Mouse (Mus musculus) spleen, embryonic (tissue): Measurements from ENCODE around the gene Ube2l6.

Source experiments
- CTCF ChIA-PET: fragments of 350-600 bp; sonication (Branson Sonifier 250); formaldehyde crosslinking; loops from one replicate; lab custom pipeline; 2022; lab: Charles Lee

Ube2l6 gene

DNA sequence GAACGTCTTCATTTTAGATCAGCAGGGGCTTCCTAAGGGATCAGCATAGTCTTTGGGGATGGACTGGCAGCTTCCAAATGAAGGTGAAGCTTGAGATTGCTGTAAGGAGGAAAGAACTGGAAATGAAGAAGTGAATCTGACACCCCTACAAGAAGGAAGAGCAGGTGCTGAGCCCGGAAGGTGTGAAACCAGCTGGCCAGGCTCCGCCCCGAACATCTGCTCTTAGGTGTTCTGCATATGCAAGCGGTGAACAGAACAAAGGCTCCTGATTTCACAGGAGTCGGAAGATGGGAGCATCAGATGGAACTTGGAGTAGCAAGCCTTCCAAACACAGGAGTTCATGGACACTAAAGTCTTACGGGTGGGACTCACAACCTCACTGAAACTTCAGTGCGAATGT is 38.5 kb downstream of the Ube2l6 start:
- CTCF ChIA-PET = interaction anchor here (1.0 kb wide), 1 partner anchor 18 kb away, joined by 3 read pairs; no protein-coding TSS in a partner anchor

- CTCF ChIA-PET = interaction anchor here (0.6 to 0.7 kb wide), 2 partner anchors 28 to 217 kb away, joined by 3 to 4 read pairs; no protein-coding TSS in a partner anchor
Measured at GRCm38 (mm10) chr2:84837817-84838592, 39.4 kb downstream of the Ube2l6 start.

DNA sequence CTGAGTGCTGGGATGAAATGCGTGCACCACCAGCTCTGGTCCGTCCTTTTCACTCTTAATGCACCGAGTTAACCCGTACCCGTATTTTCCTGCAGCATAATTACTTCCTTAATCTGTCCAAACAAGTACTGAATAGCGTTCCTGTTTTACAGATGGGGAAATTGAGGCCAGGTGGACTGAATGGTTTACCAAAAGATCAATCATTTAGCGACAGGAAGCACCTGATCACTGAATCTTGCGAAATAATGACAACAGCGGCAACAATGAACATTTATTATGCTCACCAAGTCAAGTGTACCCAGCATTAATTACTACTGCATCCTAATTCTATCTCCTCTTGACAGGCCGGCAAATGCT is 39.9 kb downstream of the Ube2l6 start, which contains the start of gene Slc43a1:
Slc43a1 (plus strand) TSS at position 258 of the 357 bp plus-strand sequence.
- CTCF ChIA-PET = interaction anchor here (0.7 kb wide), 1 partner anchor 28 kb away, joined by 4 read pairs; no protein-coding TSS in a partner anchor

DNA sequence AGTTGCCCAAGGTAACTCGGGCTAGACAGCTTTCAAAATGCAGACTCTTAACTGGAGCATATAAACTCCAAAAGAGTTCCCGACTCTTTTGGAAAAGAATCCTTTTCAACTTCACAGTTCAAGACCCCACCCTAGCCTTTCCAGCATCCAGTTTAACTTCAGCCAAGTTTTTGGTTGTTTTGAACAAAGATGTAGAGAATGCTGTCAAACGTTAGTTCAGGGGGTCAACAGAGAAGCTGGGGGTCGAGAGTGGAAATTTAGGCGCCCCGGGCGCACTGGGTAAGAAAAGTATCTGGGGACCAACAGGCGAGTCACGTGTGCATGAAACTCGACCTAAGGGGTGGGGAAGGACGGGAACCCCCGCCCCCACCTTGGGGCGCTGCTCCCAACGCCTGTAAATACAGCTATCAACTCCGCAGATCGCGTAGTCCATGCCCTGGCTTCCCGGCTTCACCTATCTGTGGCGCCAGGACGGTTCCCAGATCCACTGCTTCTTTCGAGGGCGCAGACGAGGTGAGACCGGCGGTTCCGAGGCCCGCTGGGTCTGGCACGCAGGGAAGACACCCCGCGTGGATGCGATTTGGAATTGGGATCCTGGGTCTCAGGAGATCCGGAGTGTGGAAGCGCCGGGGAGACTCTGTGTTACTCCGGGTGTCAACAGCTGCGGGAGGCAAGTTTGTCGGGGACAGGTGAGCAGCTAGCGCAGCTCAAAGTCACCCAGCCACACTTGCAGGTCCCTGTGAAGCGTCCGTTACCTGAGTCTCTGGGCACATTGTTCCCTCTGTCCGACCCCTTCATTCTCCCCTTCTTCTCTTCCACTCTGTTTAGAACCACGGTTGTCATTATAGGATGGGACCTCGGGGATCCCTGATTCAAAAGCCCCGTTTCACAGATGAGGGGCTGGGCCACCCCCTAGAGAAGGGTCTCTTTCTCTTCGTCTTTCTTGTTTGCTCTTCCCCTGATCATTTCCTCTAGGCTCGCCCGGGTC is 40.7 kb downstream of the Ube2l6 start:
- CTCF ChIA-PET = interaction anchor here (0.5 to 0.6 kb wide), 2 partner anchors 12 to 49 kb away, joined by 3 to 4 read pairs; no protein-coding TSS in a partner anchor

GRCm38 (mm10) chr2:84840016-84840747 is 41.6 kb downstream of the Ube2l6 start:
- CTCF ChIA-PET = interaction anchor here (0.5 kb wide), 1 partner anchor 49 kb away, joined by 4 read pairs; no protein-coding TSS in a partner anchor

- CTCF ChIA-PET = no interaction called here
Measured at GRCm38 (mm10) chr2:84840748-84841563, 42.3 kb downstream of the Ube2l6 start.

DNA sequence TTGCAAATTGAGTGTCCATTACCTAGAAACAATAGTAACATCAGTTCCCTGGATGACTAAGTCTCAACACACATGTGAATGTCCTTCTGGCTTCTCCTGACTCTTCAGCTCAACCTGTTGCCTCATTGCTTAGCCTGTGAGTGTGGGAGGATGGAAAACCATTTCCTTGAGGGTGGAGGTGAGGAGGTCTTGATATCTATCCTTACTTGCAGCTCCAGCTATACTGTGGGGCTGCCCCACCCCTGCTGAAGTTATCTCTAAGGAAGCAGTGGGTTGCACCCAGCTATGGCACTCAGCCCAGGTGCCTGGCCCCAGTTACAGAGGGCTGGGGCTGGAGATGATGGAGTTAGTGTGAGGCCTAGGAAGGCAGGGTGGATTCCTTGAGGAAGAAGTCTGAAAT is 43.3 kb downstream of the Ube2l6 start:
- CTCF ChIA-PET = no interaction called here

DNA sequence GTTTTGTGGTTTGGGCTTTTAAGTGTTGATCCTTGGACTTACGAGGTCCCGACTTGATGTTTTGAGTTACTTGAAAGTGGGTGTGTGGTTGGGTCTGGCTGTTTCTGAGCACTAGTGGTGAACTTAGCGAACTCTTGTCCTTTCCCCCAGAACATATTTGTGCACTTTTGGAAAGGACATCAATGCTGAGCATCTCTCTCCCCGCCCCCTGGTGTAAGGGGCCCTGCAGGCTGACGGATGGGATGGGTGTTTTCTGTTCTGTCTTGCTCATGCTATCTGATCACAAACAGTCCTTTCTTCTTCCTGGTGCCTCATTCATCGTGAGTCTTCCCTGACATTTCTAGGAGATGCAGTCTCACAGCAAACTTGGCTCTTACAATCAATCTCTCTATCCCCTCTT is 45.0 kb downstream of the Ube2l6 start:
- CTCF ChIA-PET = no interaction called here

DNA sequence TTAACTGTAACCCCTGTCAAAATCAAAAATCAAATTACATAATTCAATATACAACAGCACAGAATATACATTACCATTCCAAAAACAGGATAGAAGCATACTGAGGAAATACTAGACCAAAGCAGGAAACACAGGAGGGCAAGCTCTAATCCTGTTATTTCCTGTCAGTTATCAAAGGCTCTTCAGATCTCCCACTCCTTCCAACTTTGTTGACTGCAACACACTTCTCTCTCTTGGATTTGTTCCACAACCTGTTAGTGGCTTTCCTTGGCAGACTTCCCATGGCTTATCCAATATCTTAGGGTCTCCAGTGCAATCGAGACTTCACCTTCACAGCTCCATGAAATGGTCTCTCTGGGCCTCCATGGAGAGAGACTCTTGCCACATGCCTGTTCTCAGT is 46.6 kb downstream of the Ube2l6 start:
- CTCF ChIA-PET = interaction anchor here (0.5 kb wide), 1 partner anchor 19 kb away, joined by 5 read pairs; no protein-coding TSS in a partner anchor

DNA sequence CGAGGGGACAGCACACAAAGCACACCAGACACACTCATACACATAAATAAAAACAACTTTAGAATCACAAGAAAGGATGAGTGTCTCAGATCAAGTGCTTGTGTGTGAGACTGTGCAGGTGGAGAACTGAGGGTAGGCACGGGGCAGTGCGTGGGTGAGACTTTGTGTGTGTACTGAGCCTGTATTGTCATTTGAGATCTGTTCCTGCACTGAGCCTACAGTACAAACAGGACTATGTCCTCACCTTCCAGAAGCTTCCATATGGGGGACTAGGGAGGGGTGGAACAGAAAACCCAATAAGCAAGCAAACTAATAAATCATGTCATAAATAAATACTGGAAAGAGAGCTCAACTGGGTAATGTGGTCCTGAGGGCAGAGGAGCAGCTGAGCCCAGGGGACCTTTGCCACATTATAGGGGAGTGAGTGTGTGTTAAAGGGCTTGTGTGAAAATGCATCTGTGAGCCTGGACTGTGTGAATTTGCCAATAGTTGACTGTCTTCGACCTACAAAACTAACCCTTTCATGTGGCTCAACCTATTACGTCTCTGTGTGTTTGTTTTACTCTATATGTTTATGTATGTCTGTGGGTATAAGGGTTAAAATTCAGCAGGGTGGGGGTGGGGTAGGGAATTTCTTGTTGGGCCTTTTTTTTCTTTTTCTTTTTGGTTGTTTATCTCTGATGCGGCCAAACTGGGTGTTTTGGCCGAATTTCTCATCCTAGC is 51.9 kb downstream of the Ube2l6 start:
- CTCF ChIA-PET = interaction anchor here (0.6 to 0.7 kb wide), 2 partner anchors 16 to 197 kb away, joined by 3 to 4 read pairs; partner anchors contain the start of gene Tnks1bp1

GRCm38 (mm10) chr2:84851130-84852040 is 52.8 kb downstream of the Ube2l6 start:
- CTCF ChIA-PET = interaction anchor here (0.6 kb wide), 1 partner anchor 15 kb away, joined by 4 read pairs; no protein-coding TSS in a partner anchor

GRCm38 (mm10) chr2:84855732-84856131 is 57.1 kb downstream of the Ube2l6 start:
- CTCF ChIA-PET = interaction anchor here (0.6 to 2.2 kb wide), 6 partner anchors 12 to 34 kb away, joined by 3 to 18 read pairs (median 4); no protein-coding TSS in a partner anchor

GRCm38 (mm10) chr2:84858551-84858950 is 59.9 kb downstream of the Ube2l6 start:
- CTCF ChIA-PET = interaction anchor here (0.5 kb wide), 1 partner anchor 59 kb away, joined by 13 read pairs; no protein-coding TSS in a partner anchor
